Mouse (Mus musculus): ENCODE data around the gene Sgms1. TPM values are rescaled to one million over a fixed set of nuclear protein-coding genes. Genes with fewer than 3 reads are reported as not detected.

Sgms1 gene
- polyA plus RNA-seq, 1 experiment from 2014 or later: 26.2 TPM

GRCm38 (mm10) chr19:32356166-32356565, 33.3 kb downstream of the Sgms1 start:
- in situ Hi-C loops (cut with MboI; ENCODE audit: low pct_unique_long_range_greater_than_20kb): no loop called here
- DNase-seq (ENCODE audit: low read depth, low spot score) (no peak), ATAC-seq (no peak)
- TF ChIP-seq CTCF (IDR thresholded peaks at IDR 0.05): no peak
- ChIA-PET CTCF (interaction anchor here (0.7 to 1.1 kb wide), 2 partner anchors 10 to 25 kb away, joined by 3 to 4 read pairs; no protein-coding TSS in a partner anchor), POLR2A (interaction anchor here (1.0 kb wide), 1 partner anchor 9 kb away, joined by 3 read pairs; no protein-coding TSS in a partner anchor)
- H3K27me3 ChIP-seq: no peaks in the 10 kb centered on the region

GRCm38 (mm10) chr19:32353447-32353846, 36.1 kb downstream of the Sgms1 start:
- POLR2A ChIA-PET: no interaction called here
- ATAC-seq (no peak), DNase-seq (ENCODE audit: low read depth, low spot score) (no peak)
- no peak for TF ChIP-seq CTCF (IDR thresholded peaks at IDR 0.05)
- CTCF ChIA-PET: no interaction called here
- H3K27me3 ChIP-seq: no peaks in the 10 kb centered on the region
- in situ Hi-C loops (cut with MboI; ENCODE audit: low pct_unique_long_range_greater_than_20kb): no loop called here

- DNase-seq (ENCODE audit: low read depth, low spot score) (peak; percentile 34), ATAC-seq (peak; percentile 87)
- POLR2A ChIA-PET: interaction anchor here (0.7 kb wide), 1 partner anchor 353 kb away, joined by 3 read pairs; no protein-coding TSS in a partner anchor
- no peaks in the 10 kb centered on the region for H3K27me3 ChIP-seq
- CTCF ChIA-PET: interaction anchor here (0.7 to 2.4 kb wide), 9 partner anchors 9 to 179 kb away, joined by 3 to 14 read pairs (median 5); partner anchors contain the start of gene Sgms1
- in situ Hi-C loops (cut with MboI; ENCODE audit: low pct_unique_long_range_greater_than_20kb): no loop called here
- TF ChIP-seq CTCF (IDR thresholded peaks at IDR 0.05): peak; percentile 66
Measured at GRCm38 (mm10) chr19:32348955-32349654, 40.4 kb downstream of the Sgms1 start.

GRCm38 (mm10) chr19:32347491-32347890, 42.0 kb downstream of the Sgms1 start:
- in situ Hi-C loops (cut with MboI; ENCODE audit: low pct_unique_long_range_greater_than_20kb): no loop called here
- POLR2A ChIA-PET: interaction anchor here (0.5 to 1.1 kb wide), 2 partner anchors 35 to 41 kb away, joined by 3 read pairs; no protein-coding TSS in a partner anchor
- DNase-seq (ENCODE audit: low read depth, low spot score): no peak

GRCm38 (mm10) chr19:32346624-32347341, 42.7 kb downstream of the Sgms1 start:
- ATAC-seq: no peak
- in situ Hi-C loops (cut with MboI; ENCODE audit: low pct_unique_long_range_greater_than_20kb): no loop called here
- H3K27me3 ChIP-seq: no peaks in the 10 kb centered on the region
- ChIA-PET CTCF (interaction anchor here (0.8 to 2.1 kb wide), 7 partner anchors 9 to 176 kb away, joined by 3 to 14 read pairs (median 5); no protein-coding TSS in a partner anchor), POLR2A (interaction anchor here (1.0 to 1.1 kb wide), 2 partner anchors 13 to 42 kb away, joined by 3 read pairs; no protein-coding TSS in a partner anchor)
- no peak for TF ChIP-seq CTCF (IDR thresholded peaks at IDR 0.05)
- no peak for DNase-seq (ENCODE audit: low read depth, low spot score)

More at GRCm38 (mm10) chr19:32347491-32347890, 42.0 kb downstream of the Sgms1 start:
- H3K27me3 ChIP-seq: no peaks in the 10 kb centered on the region
- no peak for TF ChIP-seq CTCF (IDR thresholded peaks at IDR 0.05)
- CTCF ChIA-PET: interaction anchor here (0.8 to 1.6 kb wide), 2 partner anchors 16 to 30 kb away, joined by 3 to 4 read pairs; no protein-coding TSS in a partner anchor
- no peak for ATAC-seq

GRCm38 (mm10) chr19:32346176-32346575, 43.3 kb downstream of the Sgms1 start:
- no peak for TF ChIP-seq CTCF (IDR thresholded peaks at IDR 0.05)
- POLR2A ChIA-PET: interaction anchor here (1.0 kb wide), 1 partner anchor 13 kb away, joined by 3 read pairs; no protein-coding TSS in a partner anchor
- CTCF ChIA-PET: interaction anchor here (1.0 to 2.1 kb wide), 6 partner anchors 10 to 175 kb away, joined by 4 to 14 read pairs (median 5); no protein-coding TSS in a partner anchor
- ATAC-seq: peak; percentile 89
- peak; percentile 89 for DNase-seq (ENCODE audit: low read depth, low spot score)
- no peaks in the 10 kb centered on the region for H3K27me3 ChIP-seq
- in situ Hi-C loops (cut with MboI; ENCODE audit: low pct_unique_long_range_greater_than_20kb): no loop called here

GRCm38 (mm10) chr19:32345181-32345745, 44.3 kb downstream of the Sgms1 start:
- H3K27me3 ChIP-seq: no peaks in the 10 kb centered on the region
- CTCF ChIA-PET: interaction anchor here (0.6 to 2.1 kb wide), 5 partner anchors 9 to 174 kb away, joined by 3 to 14 read pairs (median 5); no protein-coding TSS in a partner anchor
- no peak for DNase-seq (ENCODE audit: low read depth, low spot score)
- ATAC-seq: no peak
- no peak for TF ChIP-seq CTCF (IDR thresholded peaks at IDR 0.05)
- in situ Hi-C loops (cut with MboI; ENCODE audit: low pct_unique_long_range_greater_than_20kb): no loop called here
- POLR2A ChIA-PET: no interaction called here

GRCm38 (mm10) chr19:32344738-32345121, 44.8 kb downstream of the Sgms1 start:
- DNase-seq (ENCODE audit: low read depth, low spot score): no peak
- no peak for TF ChIP-seq CTCF (IDR thresholded peaks at IDR 0.05)
- in situ Hi-C loops (cut with MboI; ENCODE audit: low pct_unique_long_range_greater_than_20kb): no loop called here
- ChIA-PET CTCF (interaction anchor here (0.6 to 2.1 kb wide), 2 partner anchors 24 to 171 kb away, joined by 3 to 14 read pairs; no protein-coding TSS in a partner anchor), POLR2A (no interaction called here)
- H3K27me3 ChIP-seq: no peaks in the 10 kb centered on the region
- no peak for ATAC-seq

- TF ChIP-seq CTCF (IDR thresholded peaks at IDR 0.05): no peak
- CTCF ChIA-PET: interaction anchor here (0.6 kb wide), 1 partner anchor 171 kb away, joined by 3 read pairs; no protein-coding TSS in a partner anchor
- POLR2A ChIA-PET: no interaction called here
- H3K27me3 ChIP-seq: no peaks in the 10 kb centered on the region
- ATAC-seq (no peak), DNase-seq (ENCODE audit: low read depth, low spot score) (no peak)
- in situ Hi-C loops (cut with MboI; ENCODE audit: low pct_unique_long_range_greater_than_20kb): no loop called here
Measured at GRCm38 (mm10) chr19:32343937-32344737, 45.4 kb downstream of the Sgms1 start.

Measured in Patski (cell line).